Mouse (Mus musculus): Measurements from ENCODE around the gene Tmem256. TPM values are rescaled to one million over a fixed set of nuclear protein-coding genes. Genes with fewer than 3 reads are reported as not detected.

The Tmem256 gene
- polyA plus RNA-seq, 1 experiment from 2014 or later, result 412 TPM

DNA sequence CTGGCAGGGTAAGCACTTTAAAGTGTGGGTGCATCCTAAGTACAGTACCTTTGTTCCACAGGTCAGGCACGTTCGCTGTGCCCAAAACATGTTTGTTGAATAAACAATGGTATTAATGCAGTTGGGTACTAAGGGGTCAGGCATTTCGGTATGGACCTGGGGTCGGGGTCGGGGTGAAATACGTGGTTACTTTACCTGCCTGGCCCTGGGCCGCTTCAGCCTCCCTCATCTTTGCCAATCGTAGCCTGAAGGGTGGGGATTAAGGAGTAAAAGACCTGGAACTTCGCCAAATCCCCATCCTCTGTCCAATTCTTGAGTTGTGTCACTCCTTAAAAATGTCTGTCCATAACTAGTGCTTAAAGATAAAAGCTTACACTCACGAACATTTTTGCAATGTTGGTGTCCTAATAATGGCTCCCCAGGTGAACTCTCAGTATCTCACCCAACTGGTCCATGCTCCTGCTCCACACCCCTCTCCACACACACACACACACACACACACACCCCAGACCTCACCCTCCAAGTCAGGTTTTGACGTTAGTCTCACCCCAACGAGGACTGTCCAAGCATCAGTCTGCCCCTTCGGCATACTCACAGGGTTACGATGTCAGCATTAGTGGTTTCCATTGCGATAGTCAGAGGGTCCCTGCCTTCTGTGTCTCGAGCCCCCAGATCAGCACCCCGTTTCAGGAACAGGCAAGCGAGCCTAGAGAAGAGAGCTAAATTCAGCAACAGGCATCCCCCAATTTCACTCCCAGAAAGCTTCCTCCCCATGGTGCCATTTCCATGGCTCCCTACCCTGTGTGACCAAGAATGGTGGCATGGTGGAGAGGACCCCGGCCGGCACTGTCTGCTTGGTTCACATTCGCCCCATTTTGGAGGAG lies 43.7 kb downstream of the Tmem256 start:
- H3K4me3 ChIP-seq (ENCODE audit: low read depth, low read length), result peak overlapping the region; percentile 56
- no peaks in the 10 kb centered on the region for H3K9me3 ChIP-seq (ENCODE audit: low read length)
- H3K4me1 ChIP-seq (ENCODE audit: insufficient read depth), result peaks cover 44% of the 10 kb centered on the region
- H3K36me3 ChIP-seq (replicated peaks; ENCODE audit: insufficient read depth, low read length), result 0 out of 2 replicates have a peak, but pooled peaks cover 8% of the 10 kb centered on the region
- H3K9ac ChIP-seq (replicated peaks), result peak overlapping the region; percentile 69; the same call in 1 of the 2 replicates
- H3K27me3 ChIP-seq (ENCODE audit: insufficient read depth, low read length), result no peaks in the 10 kb centered on the region
- no peak for ATAC-seq
- peak overlapping the region; percentile 86 for H3K27ac ChIP-seq (ENCODE audit: low read depth)
- TF ChIP-seq EP300 (IDR thresholded peaks at IDR 0.05; ENCODE audit: low read depth) (no peak), CTCF (IDR thresholded peaks at IDR 0.05; ENCODE audit: low read depth) (no peak)
- no peak for DNase-seq
- H3K4me2 ChIP-seq (ENCODE audit: low read depth, low read length), result peak overlapping the region; percentile 89
- 71% methylated on average over 21 of the region's 21 CpGs for WGBS (ENCODE audit: insufficient replicate concordance)

DNA sequence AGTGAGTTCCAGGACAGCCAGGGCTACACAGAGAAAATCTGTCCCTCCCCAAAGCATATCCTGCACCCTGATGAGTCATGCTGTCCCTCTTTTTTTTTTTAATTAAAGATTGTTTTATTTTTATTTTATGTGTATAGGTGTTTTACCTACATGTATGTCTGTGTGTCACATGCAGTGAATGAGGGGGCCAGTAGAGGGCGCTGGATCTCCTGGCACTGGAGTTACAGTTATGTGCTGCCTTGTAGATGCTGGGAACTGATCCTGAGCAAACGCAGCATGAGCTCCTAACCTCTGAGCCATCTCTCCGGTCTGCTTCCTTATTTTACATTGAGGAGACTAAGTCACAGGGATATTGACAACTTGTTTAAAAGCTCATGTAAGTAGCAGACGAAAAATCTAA lies 44.8 kb downstream of the Tmem256 start:
- no peak overlapping the region for H3K4me2 ChIP-seq (ENCODE audit: low read depth, low read length)
- ATAC-seq, result no peak
- TF ChIP-seq EP300 (IDR thresholded peaks at IDR 0.05; ENCODE audit: low read depth), result no peak
- peak; percentile 71 for TF ChIP-seq CTCF (IDR thresholded peaks at IDR 0.05; ENCODE audit: low read depth)
- H3K27ac ChIP-seq (ENCODE audit: low read depth), result no peak overlapping the region
- H3K4me3 ChIP-seq (ENCODE audit: low read depth, low read length), result no peak overlapping the region
- no peaks in the 10 kb centered on the region for H3K9me3 ChIP-seq (ENCODE audit: low read length)
- H3K4me1 ChIP-seq (ENCODE audit: insufficient read depth), result peaks cover 42% of the 10 kb centered on the region
- peak; percentile 66 for DNase-seq
- no peaks in the 10 kb centered on the region for H3K27me3 ChIP-seq (ENCODE audit: insufficient read depth, low read length)
- no peak overlapping the region for H3K9ac ChIP-seq (replicated peaks)
- 0 out of 2 replicates have a peak, but pooled peaks cover 11% of the 10 kb centered on the region for H3K36me3 ChIP-seq (replicated peaks; ENCODE audit: insufficient read depth, low read length)
- WGBS (ENCODE audit: insufficient replicate concordance), result 71% methylated on average over 4 of the region's 4 CpGs

DNA sequence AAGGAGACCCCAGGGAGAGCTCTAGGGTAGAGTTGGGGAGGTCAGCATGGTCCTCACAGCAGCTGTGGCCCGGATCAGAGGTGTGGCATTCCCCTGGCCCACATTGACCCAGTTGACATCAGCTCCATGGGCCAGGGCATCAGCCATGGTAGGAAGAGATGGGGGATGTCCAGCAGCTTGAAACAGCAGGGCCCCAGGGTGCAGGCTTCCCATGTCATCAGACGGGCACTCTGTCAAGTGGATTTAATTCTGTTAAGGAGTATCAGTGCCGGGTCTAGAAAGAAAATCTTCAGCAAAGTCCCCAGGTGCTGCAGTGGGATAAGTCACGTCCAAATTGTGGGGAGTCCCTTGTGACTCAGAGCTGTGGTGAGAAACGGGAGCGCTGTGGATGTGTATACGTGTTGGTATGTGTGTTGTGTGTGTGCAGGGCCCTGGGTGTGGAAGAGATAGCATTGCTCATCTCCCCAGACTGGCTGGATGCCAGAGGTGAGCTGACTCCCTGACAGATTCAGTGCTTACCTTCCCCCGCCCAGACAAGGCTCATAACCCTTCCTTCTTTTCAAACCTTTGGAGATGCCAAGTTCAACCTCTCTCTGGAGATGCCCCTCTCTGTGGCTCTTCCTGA lies 45.3 kb downstream of the Tmem256 start:
- no peaks in the 10 kb centered on the region for H3K9me3 ChIP-seq (ENCODE audit: low read length)
- DNase-seq (no peak), ATAC-seq (no peak)
- 0 out of 2 replicates have a peak, but pooled peaks cover 11% of the 10 kb centered on the region for H3K36me3 ChIP-seq (replicated peaks; ENCODE audit: insufficient read depth, low read length)
- no peaks in the 10 kb centered on the region for H3K27me3 ChIP-seq (ENCODE audit: insufficient read depth, low read length)
- WGBS (ENCODE audit: insufficient replicate concordance), result 61% methylated on average over 8 of the region's 8 CpGs
- no peak overlapping the region for H3K27ac ChIP-seq (ENCODE audit: low read depth)
- H3K4me3 ChIP-seq (ENCODE audit: low read depth, low read length), result no peak overlapping the region
- no peak overlapping the region for H3K9ac ChIP-seq (replicated peaks)
- TF ChIP-seq EP300 (IDR thresholded peaks at IDR 0.05; ENCODE audit: low read depth) (no peak), CTCF (IDR thresholded peaks at IDR 0.05; ENCODE audit: low read depth) (no peak)
- H3K4me1 ChIP-seq (ENCODE audit: insufficient read depth), result peaks cover 40% of the 10 kb centered on the region
- H3K4me2 ChIP-seq (ENCODE audit: low read depth, low read length), result no peak overlapping the region

DNA sequence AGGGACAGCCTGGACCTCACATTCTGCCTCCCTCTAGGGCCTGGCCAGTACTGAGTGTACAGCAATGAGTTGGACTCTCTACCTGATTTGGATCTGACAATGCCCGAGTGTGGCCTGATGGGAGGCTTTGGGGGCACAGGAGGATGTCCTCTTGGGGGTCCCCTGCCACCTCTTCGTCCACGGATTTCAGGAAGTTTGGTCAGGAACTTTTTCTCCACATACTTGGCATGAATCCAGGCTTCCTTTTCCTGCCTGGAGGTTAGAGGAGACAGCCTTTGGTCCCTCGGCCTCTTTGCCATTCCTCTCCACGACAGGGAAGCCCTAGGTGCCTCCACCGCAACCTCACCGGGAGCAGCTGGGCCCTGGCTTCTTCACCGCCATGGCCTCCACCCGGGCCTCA lies 45.9 kb downstream of the Tmem256 start:
- Histone ChIP-seq H3K9ac (replicated peaks) (no peak overlapping the region), H3K27ac (ENCODE audit: low read depth) (no peak overlapping the region), H3K4me3 (ENCODE audit: low read depth, low read length) (no peak overlapping the region), H3K36me3 (replicated peaks; ENCODE audit: insufficient read depth, low read length) (0 out of 2 replicates have a peak, but pooled peaks cover 11% of the 10 kb centered on the region), H3K27me3 (ENCODE audit: insufficient read depth, low read length) (no peaks in the 10 kb centered on the region), H3K9me3 (ENCODE audit: low read length) (no peaks in the 10 kb centered on the region), H3K4me1 (ENCODE audit: insufficient read depth) (peaks cover 34% of the 10 kb centered on the region), H3K4me2 (ENCODE audit: low read depth, low read length) (no peak overlapping the region)
- ATAC-seq (no peak), DNase-seq (no peak)
- WGBS (ENCODE audit: insufficient replicate concordance), result 66% methylated on average over 9 of the region's 9 CpGs
- no peak for TF ChIP-seq CTCF (IDR thresholded peaks at IDR 0.05; ENCODE audit: low read depth)
- no peak for TF ChIP-seq EP300 (IDR thresholded peaks at IDR 0.05; ENCODE audit: low read depth)

DNA sequence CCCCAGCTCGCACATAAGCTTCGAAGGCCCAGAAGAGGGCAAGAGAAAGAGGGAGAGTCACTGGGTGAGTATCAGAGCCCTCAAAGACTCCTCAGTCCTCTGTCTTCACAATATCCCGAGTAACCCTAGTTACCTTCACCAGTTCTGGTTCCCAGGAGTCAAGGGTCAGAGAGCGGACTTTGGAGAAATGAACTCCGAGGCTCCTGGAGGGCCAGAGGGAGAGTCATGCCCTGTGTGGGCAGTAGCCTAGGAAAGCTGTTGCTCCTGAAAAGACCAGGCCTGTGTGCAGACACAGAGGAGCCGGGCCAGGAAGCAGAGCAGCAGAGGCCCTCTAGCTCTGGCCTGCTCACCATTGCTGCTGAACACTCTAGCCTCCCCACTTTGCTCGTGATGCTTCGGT lies 46.3 kb downstream of the Tmem256 start:
- Histone ChIP-seq H3K4me1 (ENCODE audit: insufficient read depth) (peaks cover 30% of the 10 kb centered on the region), H3K9me3 (ENCODE audit: low read length) (no peaks in the 10 kb centered on the region), H3K9ac (replicated peaks) (no peak overlapping the region), H3K4me3 (ENCODE audit: low read depth, low read length) (no peak overlapping the region), H3K36me3 (replicated peaks; ENCODE audit: insufficient read depth, low read length) (0 out of 2 replicates have a peak, but pooled peaks cover 11% of the 10 kb centered on the region), H3K27me3 (ENCODE audit: insufficient read depth, low read length) (no peaks in the 10 kb centered on the region), H3K27ac (ENCODE audit: low read depth) (no peak overlapping the region), H3K4me2 (ENCODE audit: low read depth, low read length) (no peak overlapping the region)
- no peak for ATAC-seq
- 80% methylated on average over 8 of the region's 8 CpGs for WGBS (ENCODE audit: insufficient replicate concordance)
- DNase-seq, result no peak
- TF ChIP-seq EP300 (IDR thresholded peaks at IDR 0.05; ENCODE audit: low read depth) (no peak), CTCF (IDR thresholded peaks at IDR 0.05; ENCODE audit: low read depth) (no peak)

Data from liver, postnatal 0 days (tissue).